Mouse (Mus musculus) kidney, adult 9 months (tissue): Measurements from ENCODE around the gene Mypop.

Experiments used
- DNase-seq: peaks from one replicate; pipeline ENCODE4 v3.0.0; 2022

The Mypop gene

DNA sequence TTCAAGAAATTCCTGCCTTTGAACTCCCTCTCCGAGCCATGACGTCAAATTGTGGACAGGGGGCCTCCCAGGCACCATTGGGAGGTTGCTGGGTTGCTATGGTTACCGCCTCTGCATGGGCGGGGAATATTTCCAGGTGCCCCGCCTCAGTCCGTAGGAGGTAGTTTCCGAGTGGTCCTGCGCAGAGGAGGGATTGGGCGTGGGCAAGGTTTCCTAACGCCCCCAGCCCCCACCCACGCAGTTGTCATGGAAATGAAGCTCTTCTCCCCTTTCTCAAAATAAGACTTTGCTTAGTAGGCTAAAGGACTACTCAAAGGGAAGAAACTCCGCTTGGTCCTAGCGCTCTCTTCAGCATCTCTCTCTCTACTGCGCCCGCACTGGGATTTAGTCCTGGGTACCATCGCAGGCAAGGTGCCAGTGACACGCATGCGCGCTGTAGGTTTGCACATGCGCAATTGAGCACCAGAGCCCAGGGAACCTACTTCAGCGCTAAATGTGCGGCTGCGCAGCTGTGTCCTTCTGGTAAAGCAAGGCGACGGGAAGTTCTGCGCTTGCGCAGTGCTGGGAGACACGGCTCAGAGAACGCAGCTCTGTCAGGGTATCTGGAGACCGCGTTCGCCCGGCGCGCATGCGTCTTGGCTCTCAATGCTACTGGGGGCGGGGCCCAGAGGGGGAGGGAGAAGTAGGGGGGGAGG lies at the start of gene Mypop:
Gene Mypop (plus strand): TSS at position 645 of the 695 bp plus-strand sequence.
- DNase-seq, result peak; percentile 100

DNA sequence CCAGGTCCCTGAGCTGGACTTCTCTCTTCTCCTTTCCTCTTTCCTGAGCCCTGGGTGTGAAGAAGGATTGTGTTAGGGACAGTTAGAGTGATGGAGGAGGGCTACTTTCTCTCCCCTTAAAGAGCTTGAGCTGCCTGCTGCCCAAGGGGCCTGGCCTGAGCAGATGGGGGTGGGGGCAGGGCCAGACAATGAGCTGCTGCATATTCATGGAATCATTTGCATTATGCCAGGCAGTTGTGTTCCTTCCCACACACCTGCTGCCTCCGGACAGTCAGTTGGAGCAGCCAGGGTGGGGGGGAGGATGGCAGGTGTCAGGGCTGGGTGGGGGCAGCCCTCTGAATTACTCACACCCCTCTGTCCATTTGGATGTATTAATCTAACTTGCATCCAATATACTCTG lies 48.7 kb upstream of the Mypop start:
- no peak for DNase-seq

DNA sequence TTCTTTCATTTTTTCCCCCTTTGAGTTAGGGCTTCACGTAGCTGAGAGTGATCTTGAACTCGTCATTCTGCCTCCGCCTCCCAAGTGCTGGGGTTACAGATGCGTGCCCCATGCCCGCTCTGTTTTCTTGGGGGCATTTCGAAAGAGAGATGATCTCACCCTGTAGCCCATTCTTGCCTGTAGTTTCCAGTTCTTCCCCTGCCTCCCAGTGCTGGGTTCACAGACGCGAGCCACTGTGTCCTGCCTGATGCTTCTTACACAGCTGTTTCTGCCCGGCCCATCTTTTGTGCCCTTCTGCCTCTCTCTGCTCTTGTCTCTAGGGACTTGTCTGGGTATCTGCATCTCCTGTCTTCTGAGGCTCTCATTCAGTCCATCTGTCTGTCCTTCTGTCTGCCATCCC lies 48.2 kb upstream of the Mypop start:
- no peak for DNase-seq

DNA sequence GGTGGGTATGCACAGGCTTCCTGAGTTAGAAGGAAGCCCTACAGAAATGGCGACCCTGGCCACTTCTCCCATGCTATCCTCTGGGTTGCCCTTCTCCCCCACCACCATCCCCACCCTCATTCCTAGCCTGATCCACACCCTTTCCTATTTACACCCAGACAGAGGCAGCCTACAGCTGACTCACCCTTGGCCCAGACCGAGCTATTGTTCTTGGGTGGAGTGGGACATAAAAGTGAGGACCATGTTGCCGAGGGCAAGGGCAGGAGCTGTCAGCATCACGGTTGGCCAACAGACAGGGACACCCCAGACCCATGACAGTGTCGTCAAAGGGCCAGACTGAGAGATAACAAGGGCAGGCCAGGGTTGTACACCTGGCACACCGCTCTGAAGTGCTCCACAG lies 42.9 kb upstream of the Mypop start:
- DNase-seq, result peak; percentile 69

DNA sequence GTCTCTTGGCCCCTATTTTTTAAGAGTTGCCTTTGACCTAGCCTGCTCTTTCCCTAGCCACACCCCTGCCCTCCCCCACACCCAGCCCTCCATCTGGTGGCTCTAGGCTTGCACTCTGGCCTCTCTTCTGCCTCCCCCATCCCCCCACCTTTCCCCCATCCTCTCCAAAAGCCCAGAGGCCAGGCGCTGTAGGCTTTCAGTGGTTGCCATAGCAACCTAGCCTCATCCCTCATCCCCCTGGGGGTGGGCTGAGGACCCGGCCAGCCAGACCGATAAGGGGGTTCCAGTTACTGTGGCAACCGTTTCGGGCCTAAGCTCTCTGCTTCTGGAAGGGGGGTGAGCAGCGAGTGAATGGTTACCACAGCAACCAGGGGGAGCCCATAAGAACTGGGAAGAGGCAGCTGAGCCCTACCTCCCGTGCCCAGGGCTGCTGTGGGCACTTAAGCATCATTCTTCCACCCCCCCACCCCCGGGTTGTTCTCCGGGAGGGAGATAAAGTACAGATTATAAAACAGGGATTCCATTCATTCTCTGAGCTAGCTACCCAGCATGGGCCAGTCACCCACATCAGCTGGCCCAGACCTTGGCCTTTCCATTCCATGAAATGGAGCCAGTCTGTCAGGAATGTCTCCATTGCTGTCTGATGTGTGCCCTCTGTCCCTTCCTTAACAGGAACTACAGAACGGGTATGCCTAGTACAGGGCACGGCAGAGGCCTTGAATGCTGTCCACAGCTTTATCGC lies 41.1 kb upstream of the Mypop start:
- DNase-seq, result no peak

DNA sequence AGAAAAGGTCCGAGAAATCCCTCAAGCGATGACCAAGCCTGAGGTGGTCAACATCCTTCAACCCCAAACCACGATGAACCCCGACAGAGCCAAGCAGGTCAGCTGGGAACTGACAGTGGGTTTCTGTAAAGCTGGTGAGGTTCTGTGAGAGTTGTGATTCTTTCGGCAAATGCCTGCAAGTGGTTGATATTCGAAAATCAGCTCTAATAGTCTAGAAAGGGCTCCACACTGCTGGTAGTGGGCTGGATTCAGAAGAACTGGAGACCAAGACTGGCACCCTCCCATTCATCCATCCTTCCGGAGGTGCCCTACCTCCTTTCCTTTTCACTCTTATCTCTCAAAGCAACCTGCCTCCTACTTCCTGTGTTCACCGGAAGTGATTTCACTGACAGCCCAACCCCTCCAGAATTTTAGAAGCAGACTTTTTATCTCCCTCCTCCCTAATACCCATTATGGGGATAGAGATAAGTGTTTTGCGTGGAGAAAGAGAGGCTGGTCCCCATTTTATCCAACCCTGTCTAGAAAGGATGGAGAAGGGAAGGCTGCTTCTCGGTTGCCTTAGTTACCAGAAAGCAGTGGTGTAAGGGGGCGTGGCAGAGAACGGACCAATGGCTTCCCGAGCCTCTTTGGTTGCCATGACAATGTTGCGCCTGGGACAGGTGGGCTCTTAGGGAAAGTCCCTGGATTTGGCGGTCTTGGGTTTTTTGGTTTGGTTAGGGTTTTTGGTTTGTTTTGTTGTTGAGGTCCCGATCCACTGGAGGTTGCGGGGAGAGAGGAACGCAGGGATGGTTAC lies 40.3 kb upstream of the Mypop start:
- DNase-seq, result no peak

- no peak for DNase-seq
Measured at GRCm38 (mm10) chr7:18951397-18951796, 39.6 kb upstream of the Mypop start.

DNA sequence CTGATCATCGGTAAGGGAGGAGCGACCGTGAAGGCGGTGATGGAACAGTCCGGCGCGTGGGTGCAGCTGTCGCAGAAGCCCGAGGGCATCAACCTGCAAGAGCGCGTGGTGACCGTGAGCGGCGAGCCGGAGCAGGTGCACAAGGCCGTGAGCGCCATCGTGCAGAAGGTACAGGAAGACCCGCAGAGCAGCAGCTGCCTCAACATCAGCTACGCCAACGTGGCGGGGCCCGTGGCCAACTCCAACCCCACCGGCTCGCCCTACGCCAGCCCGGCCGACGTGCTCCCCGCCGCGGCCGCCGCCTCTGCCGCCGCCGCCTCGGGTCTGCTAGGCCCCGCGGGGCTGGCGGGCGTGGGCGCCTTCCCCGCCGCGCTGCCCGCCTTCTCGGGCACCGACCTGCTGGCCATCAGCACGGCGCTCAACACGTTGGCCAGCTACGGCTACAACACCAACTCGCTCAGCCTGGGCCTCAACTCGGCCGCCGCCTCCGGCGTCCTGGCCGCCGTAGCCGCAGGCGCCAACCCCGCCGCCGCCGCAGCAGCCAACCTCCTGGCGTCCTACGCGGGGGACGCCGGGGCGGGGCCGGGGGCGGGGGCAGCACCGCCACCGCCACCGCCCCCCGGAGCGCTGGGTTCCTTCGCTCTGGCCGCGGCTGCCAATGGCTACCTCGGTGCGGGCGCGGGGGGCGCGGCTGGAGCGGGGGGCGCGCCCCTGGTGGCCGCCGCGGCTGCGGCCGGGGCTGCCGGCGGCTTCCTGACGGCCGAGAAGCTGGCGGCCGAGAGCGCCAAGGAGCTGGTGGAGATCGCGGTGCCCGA lies 33.3 kb upstream of the Mypop start:
- DNase-seq, result peak; percentile 50

- no peak for DNase-seq
Measured at GRCm38 (mm10) chr7:18958384-18958766, 32.7 kb upstream of the Mypop start.

GRCm38 (mm10) chr7:18959446-18959845 lies 31.6 kb upstream of the Mypop start:
- DNase-seq, result peak; percentile 66

- DNase-seq, result no peak
Measured at GRCm38 (mm10) chr7:18962171-18962792, 28.8 kb upstream of the Mypop start.

GRCm38 (mm10) chr7:18962795-18963194 lies 28.2 kb upstream of the Mypop start:
- no peak for DNase-seq

GRCm38 (mm10) chr7:18963294-18963843 lies 27.7 kb upstream of the Mypop start:
- no peak for DNase-seq

DNA sequence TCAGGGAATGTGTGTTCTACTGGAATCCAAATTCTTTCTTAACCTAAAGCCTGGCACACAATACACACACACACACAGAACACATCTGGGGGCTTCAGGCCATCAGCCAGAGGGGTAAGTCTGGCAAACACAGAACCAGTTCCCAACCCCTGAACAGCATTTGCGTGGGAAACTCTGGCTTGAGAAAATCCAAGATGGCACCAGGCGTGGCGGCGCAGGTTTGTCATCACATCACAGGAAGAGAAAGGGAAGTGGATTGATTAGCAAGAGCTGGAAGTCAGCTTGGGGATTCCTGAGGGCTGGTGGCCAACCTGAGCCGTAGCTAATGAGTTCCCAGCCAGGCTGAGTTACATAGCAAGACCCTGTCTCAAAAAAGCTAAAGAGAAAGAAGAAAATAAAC lies 25.7 kb upstream of the Mypop start:
- no peak for DNase-seq

DNA sequence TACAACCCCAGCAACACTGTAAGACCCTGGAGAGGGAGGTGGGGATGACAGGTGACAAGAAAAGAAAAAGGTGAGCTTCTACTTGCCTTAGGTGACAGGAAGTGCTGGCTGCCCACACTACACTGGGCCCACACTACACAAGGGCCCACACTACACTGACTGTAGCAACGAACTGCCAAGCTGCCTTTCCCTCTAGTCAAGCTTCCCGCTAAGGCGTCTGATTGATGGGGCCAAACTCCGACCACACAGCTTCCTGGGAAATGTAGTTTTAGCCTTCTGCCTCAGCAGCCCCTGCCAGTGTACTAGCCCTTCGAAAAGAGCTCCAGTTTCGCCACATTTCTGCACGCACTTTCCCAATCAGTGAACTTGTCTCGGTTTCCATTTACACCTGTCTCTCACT lies 23.4 kb upstream of the Mypop start:
- no peak for DNase-seq

- no peak for DNase-seq
Measured at GRCm38 (mm10) chr7:18970956-18971355, 20.1 kb upstream of the Mypop start.

GRCm38 (mm10) chr7:18978381-18978780 lies 12.7 kb upstream of the Mypop start:
- no peak for DNase-seq

DNA sequence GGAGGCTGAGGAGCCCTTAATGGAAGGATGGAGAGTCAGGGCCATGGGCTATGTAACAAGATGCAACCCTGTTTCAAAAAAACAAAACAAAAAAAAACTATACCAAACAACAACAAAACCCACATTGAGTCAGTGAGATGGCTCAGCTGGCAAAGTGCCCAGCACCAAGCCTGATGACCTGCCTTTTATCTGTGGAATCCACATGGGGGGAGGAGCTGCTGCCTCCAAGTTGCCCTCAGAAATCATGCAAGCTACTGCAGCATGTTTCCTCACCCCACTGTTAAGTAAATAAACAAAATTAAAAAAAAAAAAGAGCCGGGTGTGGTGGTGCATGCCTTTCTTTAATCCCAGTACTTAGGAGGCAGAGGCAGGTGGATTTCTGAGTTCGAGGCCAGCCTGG lies 4.5 kb upstream of the Mypop start:
- no peak for DNase-seq

DNA sequence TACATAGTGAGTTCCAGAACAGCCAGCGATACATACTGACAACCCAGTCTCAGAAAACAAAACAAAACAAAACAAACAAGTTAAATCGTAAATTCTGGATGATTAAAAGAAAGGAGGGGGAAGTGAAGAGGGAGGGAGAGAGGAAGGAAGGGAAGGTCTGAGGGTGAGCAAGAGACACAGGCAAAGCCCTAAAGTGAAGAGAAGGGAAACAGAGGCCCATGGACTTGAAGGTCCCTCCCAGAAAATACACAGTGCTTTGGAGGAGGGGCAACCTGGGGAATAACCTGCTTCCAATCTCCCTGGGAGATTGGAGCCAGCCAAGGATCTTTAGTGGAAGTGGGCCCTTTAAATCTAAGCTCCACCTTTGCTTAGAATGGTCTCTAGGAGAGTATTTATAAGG lies 3.9 kb upstream of the Mypop start, which contains the start of gene Nanos2:
Gene Nanos2 (plus strand): TSS at position 301 of the 400 bp plus-strand sequence.
- no peak for DNase-seq

DNA sequence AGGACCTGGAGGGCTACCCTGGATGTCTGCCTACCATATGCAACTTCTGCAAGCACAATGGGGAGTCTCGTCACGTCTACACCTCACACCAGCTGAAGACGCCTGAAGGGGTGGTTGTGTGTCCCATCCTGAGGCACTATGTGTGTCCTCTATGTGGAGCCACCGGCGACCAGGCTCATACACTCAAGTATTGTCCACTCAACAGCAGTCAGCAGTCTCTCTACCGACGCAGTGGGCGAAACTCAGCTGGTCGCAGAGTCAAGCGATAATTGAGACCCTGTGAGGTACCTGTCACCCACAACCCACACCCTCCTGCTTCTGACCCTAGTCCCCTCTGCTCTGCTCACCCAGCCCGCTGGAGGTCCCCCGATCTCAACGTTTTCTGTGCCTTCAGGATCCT lies 3.3 kb upstream of the Mypop start:
- DNase-seq, result no peak

GRCm38 (mm10) chr7:18988780-18989179 lies 2.3 kb upstream of the Mypop start:
- DNase-seq, result no peak

- DNase-seq, result no peak
Measured at GRCm38 (mm10) chr7:18989995-18990394, 1.1 kb upstream of the Mypop start.
